Mouse (Mus musculus): ENCODE measurements around the gene Csn2.

Csn2 gene

GRCm38 (mm10) chr5:87699530-87699929, at the start of gene Csn2:
Gene Csn2 (minus strand): TSS chr5:87699630.
- DNase-seq = no peak

DNA sequence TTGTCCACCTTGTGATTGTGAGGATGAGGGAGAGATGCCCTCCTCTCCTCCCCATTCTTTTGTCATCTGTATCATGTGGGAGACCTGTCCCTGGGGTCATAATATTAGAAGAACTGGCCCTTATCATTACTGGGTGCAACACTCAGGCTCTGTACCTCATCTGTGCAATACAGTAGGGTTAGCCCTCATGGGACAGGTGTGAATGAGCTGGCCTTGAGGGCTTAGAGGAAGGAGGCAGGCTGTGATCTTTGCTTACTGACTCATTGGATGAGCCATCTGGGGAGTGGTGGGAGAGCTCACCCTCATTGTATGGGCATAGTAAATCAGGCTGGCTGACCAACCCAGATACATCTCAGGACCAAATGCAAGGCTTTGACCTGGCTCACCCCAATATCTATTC, 35.4 kb upstream of the Csn2 start:
- DNase-seq = no peak

GRCm38 (mm10) chr5:87705891-87706290, 6.5 kb upstream of the Csn2 start:
- DNase-seq = no peak

DNA sequence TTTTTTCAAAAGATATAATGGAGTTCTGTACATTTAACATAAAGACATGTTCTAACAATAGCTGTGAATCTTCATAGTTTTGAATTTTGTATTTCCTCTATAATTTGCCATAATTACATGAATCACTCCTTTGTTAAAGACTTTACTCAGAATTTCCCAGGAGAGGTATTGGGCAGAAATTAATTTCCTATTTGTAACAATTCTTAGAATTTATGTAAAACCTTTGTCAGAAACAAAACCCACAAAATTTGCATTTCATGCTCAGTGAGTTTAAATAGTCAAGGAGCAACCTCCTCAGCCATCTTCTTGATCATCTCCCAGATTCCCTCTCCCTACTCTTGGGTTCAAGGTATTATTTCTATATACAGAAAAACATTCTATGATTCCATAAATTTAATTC, 33.5 kb downstream of the Csn2 start, which contains the start of gene Csn1s1:
TSS of gene Csn1s1 (plus strand) at position 301 of the 400 bp plus-strand sequence.
- no peak for DNase-seq

- no peak for DNase-seq
Observed at GRCm38 (mm10) chr5:87642787-87643186, 56.6 kb downstream of the Csn2 start.
